17 mouse cellular contexts compared by ENCODE assay signal in genomic region chr2:76807284-76807683, GRCm38 (mm10).
DNase-seq lines count a peak whose midpoint lies in the region; ATAC-seq lines count a peak whose summit lies in the region.
"Had no signal": no experiment of that assay in that cellular context is flagged by ENCODE, and none has a peak within 500 bp of the region (broad histone marks: within the 10 kb centered on the region; RNA-seq: fewer than 3 reads in every experiment).

No protein-coding gene starts in this region.

- H3K9me3 ChIP-seq in limb, embryonic 13.5 days = no peaks in the 10 kb centered on the region
- H3K9me3 ChIP-seq in limb, embryonic 10.5 days (replicated peaks) = no peaks in the 10 kb centered on the region
- H3K9me3 ChIP-seq in heart, embryonic 16.5 days (replicated peaks; ENCODE audit: control insufficient read depth, low read length) = no peaks in the 10 kb centered on the region
- H3K9me3 ChIP-seq: midbrain, embryonic 15.5 days had no signal

- no peak overlapping the region for H3K4me2 ChIP-seq in limb, embryonic 13.5 days (replicated peaks)
- peak overlapping the region; percentile 47 for H3K4me2 ChIP-seq in heart, embryonic 16.5 days (ENCODE audit: low read depth, low read length)
- H3K4me2 ChIP-seq: midbrain, embryonic 15.5 days had no signal

- no peak for DNase-seq in limb, embryonic 10.5 days (ENCODE audit: low spot score)
- peak; percentile 32 for DNase-seq in heart, adult 8-10 months (ENCODE audit: low spot score)
- no peak for DNase-seq in yolk sac, embryonic 10.5 days (ENCODE audit: low spot score)
- DNase-seq in urinary bladder, postnatal 14 days (ENCODE audit: low spot score) = no peak
- no peak for DNase-seq in adrenal gland, postnatal 36 days
- no peak for DNase-seq in urinary bladder, adult 18-20 months (ENCODE audit: low spot score in 2 of 2)
- DNase-seq: cerebellum, adult 9-10 months; left cerebral cortex, postnatal 4 days; right cerebral cortex, adult 18-20 months; spleen, adult 18-20 months; thymus, adult 18-20 months had no signal

- H3K36me3 ChIP-seq in limb, embryonic 13.5 days = no peaks in the 10 kb centered on the region
- H3K36me3 ChIP-seq in limb, embryonic 10.5 days = no peaks in the 10 kb centered on the region
- peaks cover 34% of the 10 kb centered on the region for H3K36me3 ChIP-seq in heart, embryonic 16.5 days (ENCODE audit: control insufficient read depth, insufficient read depth)
- H3K36me3 ChIP-seq: midbrain, embryonic 15.5 days had no signal

- H3K9ac ChIP-seq in limb, embryonic 13.5 days = no peak overlapping the region
- H3K9ac ChIP-seq in heart, embryonic 16.5 days (ENCODE audit: low read length) = peak overlapping the region; percentile 65
- H3K9ac ChIP-seq: liver, embryonic 14.5 days; midbrain, embryonic 15.5 days had no signal

- no peak overlapping the region for H3K27ac ChIP-seq in limb, embryonic 13.5 days
- no peak overlapping the region for H3K27ac ChIP-seq in limb, embryonic 10.5 days
- H3K27ac ChIP-seq in heart, embryonic 16.5 days (ENCODE audit: low read length) = peak overlapping the region; percentile 94
- H3K27ac ChIP-seq: liver, embryonic 14.5 days; midbrain, embryonic 15.5 days had no signal

- H3K4me1 ChIP-seq in limb, embryonic 13.5 days = peaks cover 6% of the 10 kb centered on the region; the same call in 1 of the 2 replicates
- no peaks in the 10 kb centered on the region for H3K4me1 ChIP-seq in limb, embryonic 10.5 days
- peaks cover 11% of the 10 kb centered on the region for H3K4me1 ChIP-seq in heart, embryonic 16.5 days (ENCODE audit: control insufficient read depth, insufficient read depth, low read length)
- H3K4me1 ChIP-seq: megakaryocyte, embryonic 14.5 days; midbrain, embryonic 15.5 days had no signal

- peak; percentile 32; the same call in 1 of the 2 replicates for ATAC-seq in limb, embryonic 13.5 days (ENCODE audit: low FRiP score, low read depth)
- peak; percentile 89 for ATAC-seq in heart, embryonic 16.5 days (replicated peaks; ENCODE audit: extremely low read depth, insufficient read depth, low FRiP score)
- ATAC-seq: lung, postnatal 0 days; midbrain, embryonic 15.5 days had no signal

- H3K27me3 ChIP-seq in limb, embryonic 13.5 days = no peaks in the 10 kb centered on the region
- H3K27me3 ChIP-seq in limb, embryonic 10.5 days (ENCODE audit: low read depth, poor library complexity, severe bottlenecking) = no peaks in the 10 kb centered on the region
- H3K27me3 ChIP-seq in heart, embryonic 16.5 days (ENCODE audit: control insufficient read depth, insufficient read depth, low read length) = no peaks in the 10 kb centered on the region
- H3K27me3 ChIP-seq: megakaryocyte, embryonic 14.5 days; midbrain, embryonic 15.5 days had no signal

- H3K4me3 ChIP-seq in limb, embryonic 13.5 days = no peak overlapping the region
- H3K4me3 ChIP-seq in limb, embryonic 10.5 days = no peak overlapping the region
- H3K4me3 ChIP-seq in heart, embryonic 16.5 days (ENCODE audit: low read length) = peak overlapping the region; percentile 60
- H3K4me3 ChIP-seq: megakaryocyte, embryonic 14.5 days; midbrain, embryonic 15.5 days had no signal

- WGBS in limb, embryonic 13.5 days = 72% methylated on average over 7 of the region's 7 CpGs
- WGBS in limb, embryonic 10.5 days = 92% methylated on average over 7 of the region's 7 CpGs
- 38% methylated on average over 7 of the region's 7 CpGs for WGBS in heart, embryonic 16.5 days
